Mouse (Mus musculus): ENCODE measurements around the gene Olfr1016.

Gene Olfr1016

DNA sequence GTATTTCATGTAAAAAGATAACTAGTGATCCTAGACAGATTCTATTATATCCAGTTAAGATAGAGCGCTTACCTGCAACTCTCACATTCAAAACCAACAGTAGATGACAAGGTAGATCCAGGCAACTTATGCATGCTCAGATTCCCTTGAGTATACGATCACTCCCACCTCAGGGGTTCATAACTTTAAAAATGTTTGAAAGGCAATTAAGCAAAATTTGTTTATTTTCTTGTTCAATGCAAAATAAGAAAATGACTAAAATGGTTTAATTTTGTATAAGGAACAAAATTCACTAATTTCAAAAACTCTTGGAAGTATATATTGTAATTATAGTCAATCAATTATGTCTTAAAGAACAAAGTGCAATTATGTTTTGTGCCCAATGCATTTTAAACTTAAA lies at the start of gene Olfr1016:
TSS of gene Olfr1016 (minus strand) at position 101 of the 400 bp plus-strand sequence.
- no peak for DNase-seq (ENCODE audit: low read depth)

DNA sequence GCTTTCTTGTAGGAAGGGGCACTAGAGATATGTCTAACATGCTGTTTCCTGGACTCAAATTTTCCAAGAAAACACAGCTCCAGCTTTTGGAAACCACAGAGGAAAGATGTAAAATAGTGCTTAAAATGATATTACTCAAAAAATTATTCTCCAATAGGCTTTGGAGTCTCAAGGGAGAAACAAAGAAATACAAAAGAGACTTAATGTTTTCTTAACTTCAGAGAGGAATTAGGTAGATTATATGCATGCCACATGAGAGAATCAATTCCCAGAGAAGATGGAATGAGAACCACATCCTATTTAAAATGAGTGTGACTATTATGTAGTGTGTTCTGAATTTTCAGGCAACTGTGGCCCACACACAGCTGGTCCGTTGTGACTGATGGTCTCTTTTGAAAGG lies 44.4 kb upstream of the Olfr1016 start, which contains the start of gene Olfr1020:
TSS of gene Olfr1020 (plus strand) at position 301 of the 400 bp plus-strand sequence.
- DNase-seq (ENCODE audit: low read depth), result no peak

- no peak for DNase-seq (ENCODE audit: low read depth)
These were observed 43.0 kb upstream of the Olfr1016 start, which contains the start of gene Olfr1019 for GRCm38 (mm10) chr2:85845383-85845782. Gene Olfr1019, minus strand, starts transcription at chr2:85845483.

DNA sequence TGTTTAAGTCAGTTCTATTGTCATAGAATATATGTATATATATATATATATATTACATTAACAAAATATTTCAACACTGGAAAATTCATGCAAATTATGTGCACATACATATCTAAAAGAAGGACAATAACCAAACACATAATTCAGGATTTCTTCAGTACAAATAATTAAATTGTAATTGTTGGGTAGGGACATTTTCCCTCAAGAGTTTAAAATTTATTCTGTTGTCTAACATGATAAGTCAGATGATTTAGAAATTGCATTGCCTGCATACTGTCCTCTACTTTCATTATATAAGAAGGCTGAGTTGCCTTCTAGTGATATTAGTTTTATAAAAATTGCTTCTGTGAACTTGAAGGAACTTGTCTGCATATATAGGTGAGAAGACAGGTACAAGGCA lies 15.8 kb upstream of the Olfr1016 start, which contains the start of gene Olfr1018:
TSS of gene Olfr1018 (plus strand) at position 301 of the 400 bp plus-strand sequence.
- DNase-seq (ENCODE audit: low read depth), result no peak

DNA sequence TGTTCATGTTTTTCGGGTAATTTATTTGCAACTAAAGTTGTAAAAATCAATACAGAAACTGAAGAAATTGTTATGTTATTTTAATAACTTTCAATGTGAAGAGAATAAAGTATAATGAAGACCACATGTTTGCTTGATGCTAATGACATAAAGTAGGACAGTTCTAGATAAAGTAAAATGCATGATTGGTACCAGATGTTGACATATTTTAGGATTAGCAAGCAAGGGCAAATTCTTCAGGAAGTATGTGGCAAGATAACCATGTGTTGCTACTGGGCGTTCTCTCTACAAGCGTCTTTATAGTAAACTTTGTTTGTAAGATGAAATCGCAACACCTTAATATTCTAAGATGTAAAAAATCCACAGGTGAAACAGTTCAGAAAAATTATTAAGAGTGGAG lies 2.2 kb upstream of the Olfr1016 start:
- no peak for DNase-seq (ENCODE audit: low read depth)

DNA sequence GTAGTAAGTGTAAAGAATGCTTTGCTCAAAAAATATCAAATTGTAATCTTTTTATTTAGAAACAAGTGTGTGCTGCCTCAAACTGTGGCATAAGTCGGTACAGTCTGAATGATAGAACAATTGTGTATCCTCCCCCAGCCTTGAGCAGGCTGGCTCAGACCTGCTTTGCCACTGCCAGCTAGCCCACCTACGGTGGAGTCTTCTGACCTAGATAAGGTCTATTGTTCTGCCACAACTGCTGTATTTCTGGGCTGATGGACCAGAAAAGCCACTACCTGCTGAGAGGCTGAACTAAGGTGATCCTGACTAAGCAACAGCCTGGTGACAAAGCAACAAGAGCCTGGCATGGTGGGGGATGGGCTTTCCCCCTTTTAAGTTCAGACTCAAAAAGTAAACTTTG lies 10.0 kb downstream of the Olfr1016 start:
- no peak for DNase-seq (ENCODE audit: low read depth)

- DNase-seq (ENCODE audit: low read depth), result no peak
These were observed 20.6 kb downstream of the Olfr1016 start, which contains the start of gene Olfr1015 for GRCm38 (mm10) chr2:85781717-85782116. Gene Olfr1015, plus strand, starts transcription at chr2:85782017.

DNA sequence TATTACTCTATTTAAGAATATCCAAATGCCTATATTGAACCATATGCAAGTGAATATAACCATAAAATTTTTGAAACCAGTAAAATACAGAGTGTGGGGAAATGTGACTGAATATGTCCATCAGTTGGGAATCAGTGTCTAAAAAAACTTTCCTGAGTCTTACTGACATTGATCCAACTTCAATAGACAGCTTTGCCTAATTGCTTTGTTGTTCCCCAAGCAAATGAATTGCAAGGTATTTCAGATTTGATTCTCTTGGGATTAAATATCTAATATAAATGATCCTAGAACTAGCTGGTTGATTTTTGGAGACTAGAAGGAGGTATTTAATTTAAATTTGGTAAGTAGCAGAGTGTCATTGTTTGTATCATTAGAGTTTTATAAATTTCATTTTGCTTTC lies 29.9 kb downstream of the Olfr1016 start, which contains the start of gene Olfr1014:
TSS of gene Olfr1014 (plus strand) at position 301 of the 400 bp plus-strand sequence.
- no peak for DNase-seq (ENCODE audit: low read depth)

GRCm38 (mm10) chr2:85766798-85767197 lies 35.5 kb downstream of the Olfr1016 start, which contains the start of gene Olfr1013:
Gene Olfr1013, plus strand, starts transcription at chr2:85767098.
- no peak for DNase-seq (ENCODE audit: low read depth)

DNA sequence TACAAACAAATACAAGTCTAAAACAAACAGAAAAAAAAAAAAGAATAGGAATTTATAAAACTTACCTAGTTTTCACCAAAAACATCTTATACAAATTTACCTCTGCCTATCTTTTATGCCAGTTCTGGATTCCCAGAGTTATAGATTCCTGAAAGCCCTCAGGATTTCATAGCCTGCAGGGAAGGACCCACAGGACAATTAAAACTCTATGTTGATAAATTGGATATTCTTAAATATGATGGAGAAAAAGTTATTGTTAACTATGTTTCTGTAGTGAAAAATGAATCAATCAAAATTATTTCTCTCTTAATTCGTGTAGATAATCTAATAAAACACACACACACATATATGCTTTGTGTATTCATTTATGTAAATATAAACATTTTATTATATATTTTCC lies 39.7 kb downstream of the Olfr1016 start, which contains the start of gene Olfr1012:
TSS of gene Olfr1012 (minus strand) at position 101 of the 400 bp plus-strand sequence.
- DNase-seq (ENCODE audit: low read depth), result no peak

GRCm38 (mm10) chr2:85753822-85754221 lies 48.5 kb downstream of the Olfr1016 start:
- no peak for DNase-seq (ENCODE audit: low read depth)
